Mouse (Mus musculus) spleen, postnatal 14 days (tissue): ENCODE data around the gene Ube2e3.

ENCODE experiments used
- DNase-seq, 2 experiments: peaks; one replicate each; pipeline ENCODE4 v3.0.0; 2021 to 2022; ENCODE audit warnings: low spot score in 2 of 2

Gene Ube2e3

GRCm38 (mm10) chr2:78867726-78868510 lies at the start of gene Ube2e3:
Gene Ube2e3 (plus strand): TSS chr2:78868124.
- no peak for DNase-seq

GRCm38 (mm10) chr2:78829887-78830286 lies 38.0 kb upstream of the Ube2e3 start:
- DNase-seq: no peak

GRCm38 (mm10) chr2:78841494-78842224 lies 26.3 kb upstream of the Ube2e3 start:
- DNase-seq: no peak

- no peak for DNase-seq
Observed at GRCm38 (mm10) chr2:78844365-78844764, 23.6 kb upstream of the Ube2e3 start.

GRCm38 (mm10) chr2:78845274-78845673 lies 22.6 kb upstream of the Ube2e3 start:
- DNase-seq: no peak

- no peak for DNase-seq
Observed at GRCm38 (mm10) chr2:78845717-78846116, 22.2 kb upstream of the Ube2e3 start.

- DNase-seq: no peak
Observed at GRCm38 (mm10) chr2:78854315-78854714, 13.6 kb upstream of the Ube2e3 start.

GRCm38 (mm10) chr2:78858628-78859027 lies 9.3 kb upstream of the Ube2e3 start:
- no peak for DNase-seq

GRCm38 (mm10) chr2:78859266-78860087 lies 8.4 kb upstream of the Ube2e3 start:
- DNase-seq: no peak

- DNase-seq: no peak
Observed at GRCm38 (mm10) chr2:78860088-78860372, 7.9 kb upstream of the Ube2e3 start.

GRCm38 (mm10) chr2:78864116-78864515 lies 3.8 kb upstream of the Ube2e3 start:
- DNase-seq: no peak

GRCm38 (mm10) chr2:78864866-78865265 lies 3.1 kb upstream of the Ube2e3 start:
- DNase-seq: no peak

- DNase-seq: peak; percentile 79 to 86
Observed at GRCm38 (mm10) chr2:78868511-78868854, 559 bp downstream of the Ube2e3 start.

- peak; percentile 52 to 72 for DNase-seq
Observed at GRCm38 (mm10) chr2:78868951-78869720, 1.2 kb downstream of the Ube2e3 start.

GRCm38 (mm10) chr2:78869721-78870442 lies 2.0 kb downstream of the Ube2e3 start:
- DNase-seq: peak in 1 of 2 experiments; percentile 20

- DNase-seq: no peak
Observed at GRCm38 (mm10) chr2:78870443-78871025, 2.6 kb downstream of the Ube2e3 start.

- no peak for DNase-seq
Observed at GRCm38 (mm10) chr2:78871971-78872860, 4.3 kb downstream of the Ube2e3 start.

GRCm38 (mm10) chr2:78873946-78874345 lies 6.0 kb downstream of the Ube2e3 start:
- DNase-seq: no peak

GRCm38 (mm10) chr2:78876002-78876401 lies 8.1 kb downstream of the Ube2e3 start:
- DNase-seq: no peak

- DNase-seq: no peak
Observed at GRCm38 (mm10) chr2:78882068-78882467, 14.1 kb downstream of the Ube2e3 start.
